Mouse (Mus musculus): ENCODE results near the gene Gm6465.
"Not testable (repeated sequence)": the region's sequence is repeated elsewhere in the genome, so short reads cannot be mapped to it uniquely, and the experiment has no call there.

The Gm6465 gene

DNA sequence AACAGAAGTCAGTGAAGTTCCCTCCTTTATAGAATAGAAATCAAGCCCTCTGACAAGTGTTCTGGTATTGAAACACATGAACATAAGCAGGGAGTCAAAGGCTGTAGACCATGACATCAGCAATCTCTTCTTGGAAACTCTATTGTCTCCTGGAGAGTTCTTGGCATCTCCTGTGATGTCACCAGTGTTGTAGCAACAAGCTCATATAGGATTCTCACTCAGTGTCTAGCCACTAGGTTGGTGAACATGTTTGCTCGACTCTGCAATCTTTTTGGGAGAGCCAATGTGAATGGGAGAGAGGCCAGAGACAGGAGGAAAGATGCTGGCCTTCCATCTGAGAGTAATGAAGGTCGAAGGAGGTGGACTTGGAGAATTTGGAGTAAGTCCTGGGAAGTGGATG, at the start of gene Gm6465:
TSS of gene Gm6465 (plus strand) at position 301 of the 400 bp plus-strand sequence.
- DNase-seq = not testable (repeated sequence)

DNA sequence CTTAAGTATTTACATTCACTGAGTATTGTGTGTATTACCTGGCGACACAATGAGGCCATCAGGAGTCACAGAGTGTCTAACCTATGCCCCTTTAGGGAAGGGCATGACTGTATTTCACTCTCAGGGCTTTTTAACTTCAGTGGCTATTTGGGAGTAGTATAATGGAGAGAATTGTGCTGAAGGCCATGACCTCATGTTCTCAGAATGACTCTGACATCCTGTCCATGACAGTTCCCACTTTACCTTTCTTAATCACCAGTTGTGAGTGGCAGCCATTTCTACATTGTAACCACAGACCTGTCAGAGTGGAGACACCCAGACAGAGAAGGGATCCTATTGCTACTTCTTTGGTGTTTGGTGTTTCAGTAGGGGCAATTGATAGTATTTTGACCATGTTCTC, 485 bp downstream of the Gm6465 start:
- not testable (repeated sequence) for DNase-seq

DNA sequence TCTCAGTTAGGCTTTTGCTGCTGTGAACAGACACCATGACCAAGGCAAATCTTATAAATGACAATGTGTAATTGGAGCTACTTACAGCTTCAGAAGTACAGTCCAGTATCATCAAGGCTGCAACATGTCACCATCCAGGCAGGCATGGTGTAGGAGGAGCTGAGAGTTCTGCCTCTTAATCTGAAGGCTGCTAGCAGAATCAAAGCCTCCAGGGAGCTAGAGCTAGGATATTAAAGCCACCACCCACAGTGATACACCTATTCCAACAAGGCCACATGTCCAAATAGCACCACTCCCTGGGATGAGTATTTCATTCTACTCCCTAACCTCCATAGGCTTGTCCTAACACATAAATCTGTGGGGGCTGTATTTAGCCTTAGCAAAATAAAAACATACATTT, 12.6 kb downstream of the Gm6465 start:
- DNase-seq = not testable (repeated sequence)
